Mouse (Mus musculus): ENCODE results near the gene Zfp825.
"Not testable (repeated sequence)": the region's sequence is repeated elsewhere in the genome, so short reads cannot be mapped to it uniquely, and the experiment has no call there.

The Zfp825 gene

GRCm38 (mm10) chr13:74493911-74494679 lies at the start of gene Zfp825:
TSS of gene Zfp825 (minus strand) at chr13:74493992.
- in situ Hi-C loops (cut with MseI, MboI) = no loop called here

GRCm38 (mm10) chr13:74535418-74535817 lies 41.6 kb upstream of the Zfp825 start:
- in situ Hi-C loops (cut with MseI, MboI) = not testable (repeated sequence)

- in situ Hi-C loops (cut with MseI, MboI) = not testable (repeated sequence)
These were observed 41.1 kb upstream of the Zfp825 start for GRCm38 (mm10) chr13:74534864-74535263.

- in situ Hi-C loops (cut with MseI, MboI) = no loop called here
These were observed 40.3 kb upstream of the Zfp825 start for GRCm38 (mm10) chr13:74534096-74534495.

GRCm38 (mm10) chr13:74531251-74531650 lies 37.5 kb upstream of the Zfp825 start:
- in situ Hi-C loops (cut with MseI, MboI) = not testable (repeated sequence)

GRCm38 (mm10) chr13:74529372-74529715 lies 35.6 kb upstream of the Zfp825 start:
- in situ Hi-C loops (cut with MseI, MboI) = not testable (repeated sequence)

GRCm38 (mm10) chr13:74528519-74529371 lies 35.0 kb upstream of the Zfp825 start:
- in situ Hi-C loops (cut with MseI, MboI) = not testable (repeated sequence)

GRCm38 (mm10) chr13:74522481-74523237 lies 28.9 kb upstream of the Zfp825 start:
- in situ Hi-C loops (cut with MseI, MboI) = no loop called here

GRCm38 (mm10) chr13:74522141-74522480 lies 28.3 kb upstream of the Zfp825 start:
- in situ Hi-C loops (cut with MseI, MboI) = not testable (repeated sequence)

- in situ Hi-C loops (cut with MseI, MboI) = not testable (repeated sequence)
These were observed 14.2 kb upstream of the Zfp825 start for GRCm38 (mm10) chr13:74507981-74508380.

GRCm38 (mm10) chr13:74502851-74503250 lies 9.1 kb upstream of the Zfp825 start:
- in situ Hi-C loops (cut with MseI, MboI) = not testable (repeated sequence)

GRCm38 (mm10) chr13:74499696-74500095 lies 5.9 kb upstream of the Zfp825 start:
- in situ Hi-C loops (cut with MseI, MboI) = not testable (repeated sequence)

- in situ Hi-C loops (cut with MseI, MboI) = not testable (repeated sequence)
These were observed 9.5 kb downstream of the Zfp825 start for GRCm38 (mm10) chr13:74484326-74484725.

- in situ Hi-C loops (cut with MseI, MboI) = not testable (repeated sequence)
These were observed 22.3 kb downstream of the Zfp825 start for GRCm38 (mm10) chr13:74471468-74471867.

GRCm38 (mm10) chr13:74462699-74463385 lies 30.9 kb downstream of the Zfp825 start:
- in situ Hi-C loops (cut with MseI, MboI) = no loop called here

GRCm38 (mm10) chr13:74462318-74462698 lies 31.5 kb downstream of the Zfp825 start:
- in situ Hi-C loops (cut with MseI, MboI) = not testable (repeated sequence)

GRCm38 (mm10) chr13:74439895-74440294 lies 53.9 kb downstream of the Zfp825 start:
- in situ Hi-C loops (cut with MseI, MboI) = no loop called here

Measured in mouse trophoblast stem cell (cell line).